Mouse (Mus musculus) olfactory bulb, adult 2 months (tissue): ENCODE results near the gene Ugt1a9.

Experiments
- CTCF ChIP-seq: fragments of 200-500 bp; IDR thresholded peaks from 2 replicates; pipeline ENCODE4 v1.5.1; 2012; ENCODE audit warnings: low read depth, mild to moderate bottlenecking, low read length, moderate library complexity; ENCODE audit not compliant: insufficient read depth
- POLR2A ChIP-seq: fragments of 200-500 bp; IDR thresholded peaks from 2 replicates; pipeline ENCODE4 v1.6.1; 2012; ENCODE audit warnings: mild to moderate bottlenecking, low read depth, low read length, moderate library complexity; ENCODE audit not compliant: insufficient read depth

DNA sequence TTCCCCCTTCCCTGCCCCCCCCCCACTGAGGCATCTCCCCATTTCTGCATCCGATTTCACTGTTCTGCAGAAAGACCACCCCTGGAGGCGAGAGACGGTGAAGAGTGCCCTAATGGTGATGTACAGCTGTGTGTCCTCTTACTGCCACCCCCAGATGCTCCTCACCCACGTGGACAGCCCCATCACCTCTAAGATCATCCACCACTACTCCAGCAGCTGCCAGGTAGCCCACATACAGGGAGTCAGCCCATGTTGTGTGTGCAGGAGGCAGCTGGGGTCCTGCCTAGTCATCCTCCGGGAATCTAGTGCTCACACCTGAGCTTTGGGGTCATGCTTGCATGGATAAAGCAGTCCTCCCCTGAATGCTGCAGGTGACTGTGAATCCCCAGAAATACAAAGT is 173.3 kb downstream of the Ugt1a9 start:
- TF ChIP-seq POLR2A (no peak), CTCF (no peak)
